Mouse (Mus musculus) hematopoietic stem cell, adult 5-6 weeks (primary cell): ENCODE measurements around the gene Msi1. TPM values are rescaled to one million over a fixed set of nuclear protein-coding genes. Genes with fewer than 3 reads are reported as not detected.
A peak's percentile ranks its signal among the peaks of the same experiment; 100 is the strongest.

Experiments
- ATAC-seq, 2 experiments: fragments of 125-278 bp in 1 of 2; replicated peaks in 1 of 2; 2 replicates each; pipeline ENCODE4 v1.8.0; 2016 to 2017; ENCODE audit warnings: inconsistent platforms in 2 of 2, mild to moderate bottlenecking in 2 of 2, moderate number of reproducible peaks in 2 of 2, low read depth in 1 of 2, moderate TSS enrichment in 1 of 2; ENCODE audit not compliant: low FRiP score in 2 of 2, poor library complexity in 2 of 2, severe bottlenecking in 2 of 2, insufficient read depth in 1 of 2, low TSS enrichment in 1 of 2
- total RNA-seq: library from RNA; stranded (forward); fragments of 172-1452, 232-1000 nt; gene quantifications from 2 replicates; pipeline ENCODE4 v1.2.3, GENCODE M21; 2017

Msi1 gene
- total RNA-seq, 1 experiment from 2014 or later: not detected

- no peak for ATAC-seq
Measured at GRCm38 (mm10) chr5:115482390-115483265, 53.2 kb downstream of the Msi1 start.

- no peak for ATAC-seq
Measured at GRCm38 (mm10) chr5:115483385-115483784, 54.0 kb downstream of the Msi1 start.

- peak; percentile 92 to 93 for ATAC-seq
Measured at GRCm38 (mm10) chr5:115483947-115484920, 54.8 kb downstream of the Msi1 start, which contains the start of gene Sirt4. Gene Sirt4 (minus strand): TSS chr5:115484725.

GRCm38 (mm10) chr5:115484996-115485395, 55.6 kb downstream of the Msi1 start:
- no peak for ATAC-seq

- ATAC-seq: no peak
Measured at GRCm38 (mm10) chr5:115485489-115486205, 56.2 kb downstream of the Msi1 start.

- ATAC-seq: no peak
Measured at GRCm38 (mm10) chr5:115486726-115487125, 57.3 kb downstream of the Msi1 start.

- no peak for ATAC-seq
Measured at GRCm38 (mm10) chr5:115487353-115487752, 58.0 kb downstream of the Msi1 start.

- ATAC-seq: no peak
Measured at GRCm38 (mm10) chr5:115487942-115488580, 58.7 kb downstream of the Msi1 start.

GRCm38 (mm10) chr5:115488841-115489698, 59.7 kb downstream of the Msi1 start:
- peak; percentile 26 to 32 for ATAC-seq

- peak; percentile 77 to 83 for ATAC-seq
Measured at GRCm38 (mm10) chr5:115489699-115490637, 60.6 kb downstream of the Msi1 start.

GRCm38 (mm10) chr5:115490638-115491000, 61.2 kb downstream of the Msi1 start:
- peak in 1 of 2 experiments; percentile 2; a peak in 1 of 4 replicates for ATAC-seq

GRCm38 (mm10) chr5:115491076-115491475, 61.7 kb downstream of the Msi1 start:
- ATAC-seq: no peak

- peak; percentile 5 to 6; a peak in 2 of 4 replicates for ATAC-seq
Measured at GRCm38 (mm10) chr5:115491771-115492322, 62.4 kb downstream of the Msi1 start.

GRCm38 (mm10) chr5:115492711-115493335, 63.4 kb downstream of the Msi1 start:
- ATAC-seq: no peak
